Mouse (Mus musculus) forebrain, embryonic 16.5 days (tissue): ENCODE data around the gene Ensa. TPM values are rescaled to one million over a fixed set of nuclear protein-coding genes. Genes with fewer than 3 reads are reported as not detected.

Source experiments
- ATAC-seq: fragments of 200-750 bp; cut with Nextera tagmentation; 2 replicates; pipeline ENCODE4 v1.8.0; 2017; ENCODE audit warnings: mild to moderate bottlenecking, moderate library complexity
- H3K27ac ChIP-seq: fragments of 300-500 bp; sonication (generic); 2 replicates; pipeline ENCODE4 v1.5.1; 2014; ENCODE audit warnings: low read length, control low read depth
- H3K27me3 ChIP-seq: fragments of 300-500 bp; sonication (generic); replicated peaks from 2 replicates; pipeline ENCODE4 v1.6.1; 2014; ENCODE audit warnings: low read length; ENCODE audit not compliant: control insufficient read depth, insufficient read depth
- H3K36me3 ChIP-seq: fragments of 300-500 bp; sonication (generic); 2 replicates; pipeline ENCODE4 v1.6.1; 2014; ENCODE audit not compliant: control insufficient read depth, insufficient read depth
- H3K4me1 ChIP-seq: fragments of 300-500 bp; sonication (generic); replicated peaks from 2 replicates; pipeline ENCODE4 v1.6.1; 2014; ENCODE audit warnings: low read length; ENCODE audit not compliant: control insufficient read depth, insufficient read depth
- H3K4me2 ChIP-seq: fragments of 300-500 bp; sonication (generic); 2 replicates; pipeline ENCODE4 v1.6.1; 2014; ENCODE audit warnings: mild to moderate bottlenecking, low read length, control low read depth
- H3K4me3 ChIP-seq: fragments of 300-500 bp; sonication (generic); replicated peaks from 2 replicates; pipeline ENCODE4 v1.5.1; 2014; ENCODE audit warnings: mild to moderate bottlenecking, low read length, control low read depth
- H3K9ac ChIP-seq: fragments of 300-500 bp; sonication (generic); replicated peaks from 2 replicates; pipeline ENCODE4 v1.6.1; 2014; ENCODE audit warnings: low read depth, low read length, control low read depth
- H3K9me3 ChIP-seq: fragments of 300-500 bp; sonication (generic); 2 replicates; pipeline ENCODE4 v1.6.1; 2016; ENCODE audit warnings: low read length; ENCODE audit not compliant: control insufficient read depth
- WGBS: fragments of 180-500 bp; shearing (Covaris S2); extraction: QIAGEN DNeasy Blood & Tissue Kit; methylation state at CpG from one replicate; pipeline ENCODE4 v1.1.7; 2014; 5-methylcytosine and 5-hydroxymethylcytosine counted together
- polyA plus RNA-seq: library from polyadenylated mRNA; unstranded; fragments of >200 nt; fragmentation: Nextera tagmentation; extraction: Ambion mirVana; gene quantifications from 2 replicates; pipeline ENCODE4 v1.2.1, GENCODE M21; 2015

Gene Ensa
- polyA plus RNA-seq, 1 experiment from 2014 or later: 124 TPM

DNA sequence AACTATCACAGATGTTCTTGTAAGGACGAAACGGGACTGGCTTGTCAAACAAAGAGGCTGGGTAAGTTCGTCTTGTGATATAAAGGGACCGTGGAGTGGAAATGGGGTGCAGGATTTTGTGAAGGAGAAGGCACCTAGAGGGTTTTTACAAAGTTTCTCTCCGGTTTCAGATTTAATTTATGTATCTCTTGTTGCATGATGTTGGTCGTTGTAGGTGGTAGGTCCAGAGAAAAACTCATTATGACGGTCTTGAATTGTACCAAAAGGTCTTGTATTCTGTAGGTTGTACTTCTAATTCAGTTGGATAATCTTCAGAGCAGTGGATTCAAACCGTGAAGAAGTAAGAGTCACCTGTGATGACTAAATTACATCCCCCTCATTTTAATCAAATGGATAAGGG is 35.2 kb downstream of the Ensa start:
- no peak for ATAC-seq
- 3% methylated on average over 8 of the region's 8 CpGs for WGBS
- Histone ChIP-seq H3K36me3 (peaks cover 2% of the 10 kb centered on the region; the same call in 1 of the 2 replicates), H3K4me2 (peak overlapping the region; percentile 83), H3K27ac (peak overlapping the region; percentile 96), H3K9ac (peak overlapping the region; percentile 99), H3K4me3 (peak overlapping the region; percentile 100), H3K4me1 (peaks cover 33% of the 10 kb centered on the region), H3K9me3 (no peaks in the 10 kb centered on the region), H3K27me3 (no peaks in the 10 kb centered on the region)

- H3K27me3 ChIP-seq: no peaks in the 10 kb centered on the region
- no peak overlapping the region for H3K27ac ChIP-seq
- peak overlapping the region; percentile 83 for H3K4me2 ChIP-seq
- peak overlapping the region; percentile 100 for H3K4me3 ChIP-seq
- 45% methylated on average over 2 of the region's 2 CpGs for WGBS
- peaks cover 33% of the 10 kb centered on the region for H3K4me1 ChIP-seq
- peaks cover 2% of the 10 kb centered on the region; the same call in 1 of the 2 replicates for H3K36me3 ChIP-seq
- no peak for ATAC-seq
- H3K9me3 ChIP-seq: no peaks in the 10 kb centered on the region
- peak overlapping the region; percentile 9; the same call in 1 of the 2 replicates for H3K9ac ChIP-seq
Measured at GRCm38 (mm10) chr3:95660788-95661478, 36.1 kb downstream of the Ensa start.

DNA sequence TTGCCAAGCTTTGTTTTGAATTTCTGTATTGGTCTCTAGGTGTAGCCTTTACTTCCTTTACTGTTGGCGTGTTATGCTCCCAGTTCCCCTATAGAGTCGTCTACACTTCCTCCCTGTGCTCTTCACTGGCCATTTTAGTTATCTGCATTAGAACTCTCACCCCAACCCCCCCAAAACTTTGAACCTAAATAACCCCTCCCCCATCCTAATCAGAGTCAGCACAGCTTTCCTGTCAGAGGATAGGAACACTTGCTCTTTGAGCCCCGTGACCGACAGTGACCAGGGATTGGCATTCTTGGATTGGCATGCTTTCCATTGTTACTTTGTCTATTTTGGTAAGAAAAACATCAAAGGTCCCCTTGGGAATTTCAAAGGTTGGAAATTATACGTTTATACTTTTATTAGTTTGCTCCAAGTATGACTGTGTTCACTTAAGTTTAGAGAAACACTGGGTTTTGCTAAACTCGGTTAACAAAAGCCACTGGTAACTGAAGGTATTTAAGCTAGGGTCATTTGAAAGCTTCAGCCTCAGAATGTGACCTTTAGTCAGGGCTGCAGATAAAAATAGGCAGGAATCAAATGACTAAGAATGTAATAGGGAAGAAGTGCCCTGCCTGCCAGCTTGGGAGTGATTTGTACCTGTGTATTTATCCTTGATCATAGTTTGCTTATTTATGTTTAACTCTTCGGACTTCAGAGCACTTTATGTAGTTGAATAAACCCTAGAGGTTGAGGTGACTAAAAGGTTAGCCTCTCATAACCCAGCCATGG is 37.3 kb downstream of the Ensa start:
- ATAC-seq: no peak
- Histone ChIP-seq H3K9me3 (no peaks in the 10 kb centered on the region), H3K4me2 (0 out of 2 replicates have a peak overlapping the region, but pooled peaks have one; percentile 11), H3K9ac (no peak overlapping the region), H3K27ac (no peak overlapping the region), H3K4me3 (no peak overlapping the region), H3K36me3 (peaks cover 2% of the 10 kb centered on the region; the same call in 1 of the 2 replicates), H3K27me3 (no peaks in the 10 kb centered on the region), H3K4me1 (peaks cover 38% of the 10 kb centered on the region)
- 76% methylated on average over 7 of the region's 7 CpGs for WGBS

DNA sequence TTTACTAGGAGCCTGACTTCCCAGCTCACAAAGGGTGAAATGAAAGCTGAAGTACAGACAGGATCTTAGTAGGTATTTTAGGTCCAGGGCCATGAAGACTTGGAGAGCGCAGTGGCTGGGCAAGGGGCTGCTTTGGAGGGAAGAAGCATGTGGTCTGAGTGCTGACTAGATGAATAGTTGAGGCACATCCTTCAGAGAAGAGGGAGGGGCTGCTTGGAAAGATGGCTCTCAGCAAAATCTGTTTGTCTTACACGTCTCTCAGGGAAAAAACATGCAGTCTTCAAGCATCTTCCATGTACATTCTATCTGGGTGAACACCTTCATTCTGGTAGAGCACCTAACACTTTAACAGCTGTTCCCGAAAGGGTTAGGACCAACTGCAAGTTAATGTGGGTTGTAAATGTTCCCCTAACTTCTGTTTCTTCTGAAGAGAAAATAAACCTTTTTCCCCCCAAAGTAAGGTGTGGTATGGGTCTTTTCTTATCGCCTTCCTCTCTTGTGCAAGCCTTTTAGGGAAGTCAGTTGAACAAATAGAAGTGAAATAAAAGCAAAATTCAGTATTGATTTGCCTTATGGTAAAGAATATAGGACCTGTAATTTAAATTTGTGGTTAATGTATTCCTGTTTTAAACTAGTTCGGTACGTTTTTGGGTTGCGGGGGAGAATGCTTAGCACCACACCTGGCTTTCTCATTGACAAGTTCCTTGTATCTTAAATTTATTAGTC is 38.1 kb downstream of the Ensa start:
- Histone ChIP-seq H3K36me3 (peaks cover 2% of the 10 kb centered on the region; the same call in 1 of the 2 replicates), H3K27me3 (no peaks in the 10 kb centered on the region), H3K4me3 (no peak overlapping the region), H3K9me3 (no peaks in the 10 kb centered on the region), H3K4me2 (no peak overlapping the region), H3K9ac (no peak overlapping the region), H3K27ac (no peak overlapping the region), H3K4me1 (peaks cover 41% of the 10 kb centered on the region)
- 87% methylated on average over 7 of the region's 7 CpGs for WGBS
- no peak for ATAC-seq

DNA sequence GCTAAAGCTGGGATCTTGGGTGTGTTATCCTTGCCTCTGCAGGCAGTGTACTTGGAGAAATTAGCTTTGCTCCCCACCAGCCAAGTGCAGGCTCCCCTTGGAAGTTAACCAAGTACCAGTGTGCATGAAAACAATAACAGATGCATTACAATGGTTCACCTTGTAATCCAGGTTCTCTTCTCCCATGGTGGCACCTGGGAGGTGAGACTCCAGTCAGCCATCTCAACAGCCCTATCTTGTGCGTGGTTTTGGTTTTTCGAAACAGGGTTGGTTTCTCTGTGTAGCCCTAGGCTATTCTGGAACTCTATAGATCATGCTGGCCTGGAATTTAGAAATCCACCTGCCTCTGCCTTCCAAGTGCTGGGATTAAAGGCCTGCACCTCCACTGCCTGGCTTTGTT is 38.7 kb downstream of the Ensa start:
- Histone ChIP-seq H3K4me3 (no peak overlapping the region), H3K4me2 (no peak overlapping the region), H3K9ac (no peak overlapping the region), H3K27ac (no peak overlapping the region), H3K9me3 (no peaks in the 10 kb centered on the region), H3K4me1 (peaks cover 39% of the 10 kb centered on the region), H3K27me3 (no peaks in the 10 kb centered on the region), H3K36me3 (peaks cover 2% of the 10 kb centered on the region; the same call in 1 of the 2 replicates)
- ATAC-seq: no peak
- WGBS: 93% methylated on average over 2 of the region's 2 CpGs

DNA sequence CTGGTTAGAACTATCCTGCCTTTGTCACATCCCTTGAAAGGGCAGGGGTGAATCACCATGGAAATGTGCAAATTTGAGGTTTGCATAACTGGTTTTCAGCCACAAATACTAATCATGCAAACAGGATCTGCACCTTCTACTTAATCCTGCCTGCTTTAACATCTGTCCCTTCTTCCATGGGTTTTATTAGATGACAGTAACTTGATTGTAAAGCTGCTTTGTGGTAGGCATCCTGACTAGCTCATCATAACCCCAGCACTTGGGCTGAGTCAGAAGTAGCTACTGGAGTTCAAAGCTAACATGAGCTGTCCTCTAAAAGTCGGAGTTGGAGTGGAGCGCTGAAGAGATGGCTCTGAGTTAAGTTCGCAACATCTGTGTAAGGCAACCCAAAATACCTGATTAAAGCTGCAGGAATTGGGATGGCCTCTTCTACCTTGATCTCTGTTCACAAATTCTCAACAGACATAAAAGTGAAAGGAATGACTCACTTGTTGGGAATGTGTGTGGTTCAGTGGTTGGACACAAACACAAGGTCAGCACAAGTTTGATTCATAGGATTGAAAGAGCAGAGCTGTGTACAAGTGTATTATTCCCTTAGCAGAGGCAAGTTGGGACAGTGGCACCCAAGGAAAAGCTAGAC is 39.3 kb downstream of the Ensa start:
- peaks cover 39% of the 10 kb centered on the region for H3K4me1 ChIP-seq
- H3K27me3 ChIP-seq: no peaks in the 10 kb centered on the region
- peaks cover 2% of the 10 kb centered on the region; the same call in 1 of the 2 replicates for H3K36me3 ChIP-seq

GRCm38 (mm10) chr3:95664940-95665352 is 40.2 kb downstream of the Ensa start:
- Histone ChIP-seq H3K9ac (no peak overlapping the region), H3K36me3 (peaks cover 2% of the 10 kb centered on the region; the same call in 1 of the 2 replicates), H3K27ac (no peak overlapping the region), H3K4me1 (peaks cover 39% of the 10 kb centered on the region), H3K27me3 (no peaks in the 10 kb centered on the region), H3K4me2 (no peak overlapping the region), H3K9me3 (no peaks in the 10 kb centered on the region), H3K4me3 (no peak overlapping the region)
- 89% methylated on average over 4 of the region's 4 CpGs for WGBS
- ATAC-seq: no peak

More for the DNA sequence above, 39.3 kb downstream of the Ensa start:
- no peaks in the 10 kb centered on the region for H3K9me3 ChIP-seq
- no peak overlapping the region for H3K4me3 ChIP-seq
- no peak overlapping the region for H3K9ac ChIP-seq
- no peak overlapping the region for H3K4me2 ChIP-seq
- no peak overlapping the region for H3K27ac ChIP-seq
- 92% methylated on average over 3 of the region's 3 CpGs for WGBS
- ATAC-seq: no peak

- H3K27me3 ChIP-seq: no peaks in the 10 kb centered on the region
- no peak overlapping the region for H3K9ac ChIP-seq
- no peak overlapping the region for H3K4me2 ChIP-seq
- H3K4me1 ChIP-seq: peaks cover 28% of the 10 kb centered on the region
- no peak for ATAC-seq
- H3K27ac ChIP-seq: no peak overlapping the region
- no peaks in the 10 kb centered on the region for H3K9me3 ChIP-seq
- H3K4me3 ChIP-seq: no peak overlapping the region
- peaks cover 2% of the 10 kb centered on the region; the same call in 1 of the 2 replicates for H3K36me3 ChIP-seq
- WGBS: 80% methylated on average over 6 of the region's 6 CpGs
Measured at GRCm38 (mm10) chr3:95666124-95666844, 41.5 kb downstream of the Ensa start.
